Mouse (Mus musculus): ENCODE measurements at regions not wholly inside any gene's neighbourhood (a gene's known extent, or its start where the extent isn't known, plus 50 kb on each side); places are given as distances from the start of the nearest gene placed in this dataset.
A peak's percentile ranks its signal among the peaks of the same experiment; 100 is the strongest.

- intact Hi-C loops (cut with DNase I): no loop called here
- no peak for DNase-seq (ENCODE audit: low spot score in 2 of 2)
Measured at GRCm38 (mm10) chr2:79544793-79545260, 88.2 kb upstream of the Cerkl start.

GRCm38 (mm10) chr2:79546206-79546605 is 88.9 kb upstream of the Itprid2 start:
- DNase-seq (ENCODE audit: low spot score in 2 of 2): no peak
- intact Hi-C loops (cut with DNase I): no loop called here

GRCm38 (mm10) chr2:79547284-79547683 is 87.9 kb upstream of the Itprid2 start:
- intact Hi-C loops (cut with DNase I): no loop called here
- DNase-seq (ENCODE audit: low spot score in 2 of 2): no peak

GRCm38 (mm10) chr2:79548039-79548600 is 87.0 kb upstream of the Itprid2 start:
- no peak for DNase-seq (ENCODE audit: low spot score in 2 of 2)
- intact Hi-C loops (cut with DNase I): no loop called here

GRCm38 (mm10) chr2:79549781-79550180 is 85.4 kb upstream of the Itprid2 start:
- intact Hi-C loops (cut with DNase I): no loop called here
- no peak for DNase-seq (ENCODE audit: low spot score in 2 of 2)

- DNase-seq (ENCODE audit: low spot score in 2 of 2): no peak
- intact Hi-C loops (cut with DNase I): no loop called here
Measured at GRCm38 (mm10) chr2:79550432-79550831, 84.7 kb upstream of the Itprid2 start.

- DNase-seq (ENCODE audit: low spot score in 2 of 2): peak in 1 of 2 experiments; percentile 16
- intact Hi-C loops (cut with DNase I): no loop called here
Measured at GRCm38 (mm10) chr2:79552481-79552880, 82.7 kb upstream of the Itprid2 start.

- intact Hi-C loops (cut with DNase I): no loop called here
- no peak for DNase-seq (ENCODE audit: low spot score in 2 of 2)
Measured at GRCm38 (mm10) chr2:79555395-79555794, 79.8 kb upstream of the Itprid2 start.

GRCm38 (mm10) chr2:79557361-79557760 is 77.8 kb upstream of the Itprid2 start:
- intact Hi-C loops (cut with DNase I): no loop called here
- no peak for DNase-seq (ENCODE audit: low spot score in 2 of 2)

GRCm38 (mm10) chr2:79566280-79566933 is 68.7 kb upstream of the Itprid2 start:
- DNase-seq (ENCODE audit: low spot score in 2 of 2): no peak
- intact Hi-C loops (cut with DNase I): no loop called here

GRCm38 (mm10) chr2:79567413-79567934 is 67.7 kb upstream of the Itprid2 start:
- no peak for DNase-seq (ENCODE audit: low spot score in 2 of 2)
- intact Hi-C loops (cut with DNase I): no loop called here

- intact Hi-C loops (cut with DNase I): no loop called here
- peak in 1 of 2 experiments; percentile 11 for DNase-seq (ENCODE audit: low spot score in 2 of 2)
Measured at GRCm38 (mm10) chr2:79569663-79570062, 65.5 kb upstream of the Itprid2 start.

- peak in 1 of 2 experiments; percentile 24 for DNase-seq (ENCODE audit: low spot score in 2 of 2)
- intact Hi-C loops (cut with DNase I): no loop called here
Measured at GRCm38 (mm10) chr2:79571910-79572309, 63.2 kb upstream of the Itprid2 start.

GRCm38 (mm10) chr2:79575074-79575473 is 60.1 kb upstream of the Itprid2 start:
- intact Hi-C loops (cut with DNase I): no loop called here

GRCm38 (mm10) chr2:79585022-79585774 is 50.0 kb upstream of the Itprid2 start:
- DNase-seq (ENCODE audit: low spot score in 2 of 2): no peak
- intact Hi-C loops (cut with DNase I): no loop called here

More at GRCm38 (mm10) chr2:79575074-79575473, 60.1 kb upstream of the Itprid2 start:
- no peak for DNase-seq (ENCODE audit: low spot score in 2 of 2)

Data from left cerebral cortex, postnatal 25 days (tissue).